Mouse (Mus musculus) hindbrain, embryonic 14.5 days (tissue): ENCODE data around the gene Adra1b. TPM values are rescaled to one million over a fixed set of nuclear protein-coding genes. Genes with fewer than 3 reads are reported as not detected.

ENCODE experiments used
- ATAC-seq: fragments of 200-750 bp; cut with Nextera tagmentation; 2 replicates; pipeline ENCODE4 v1.8.0; 2017; ENCODE audit warnings: moderate number of reproducible peaks, mild to moderate bottlenecking, moderate TSS enrichment, moderate library complexity; ENCODE audit not compliant: low FRiP score
- DNase-seq: peaks from one replicate; pipeline ENCODE4 v3.0.0-alpha.2; 2015; ENCODE audit warnings: low spot score
- H3K27ac ChIP-seq: fragments of 300-500 bp; sonication (generic); 2 replicates; pipeline ENCODE4 v1.5.1; 2014; ENCODE audit warnings: mild to moderate bottlenecking, moderate library complexity
- H3K27me3 ChIP-seq: fragments of 300-500 bp; sonication (generic); 2 replicates; pipeline ENCODE4 v1.6.1; 2014; ENCODE audit warnings: mild to moderate bottlenecking, low read length, mixed read lengths; ENCODE audit not compliant: control insufficient read depth, insufficient read depth
- H3K36me3 ChIP-seq: fragments of 300-500 bp; sonication (generic); replicated peaks from 2 replicates; pipeline ENCODE4 v1.6.1; 2014; ENCODE audit not compliant: control insufficient read depth, insufficient read depth
- H3K4me1 ChIP-seq: fragments of 300-500 bp; sonication (generic); replicated peaks from 2 replicates; pipeline ENCODE4 v1.6.1; 2014; ENCODE audit warnings: antibody characterized with exemption, low read length, mixed read lengths; ENCODE audit not compliant: control insufficient read depth, insufficient read depth
- H3K4me2 ChIP-seq: fragments of 300-500 bp; sonication (generic); replicated peaks from 2 replicates; pipeline ENCODE4 v1.6.1; 2014; ENCODE audit warnings: mild to moderate bottlenecking, moderate library complexity
- H3K4me3 ChIP-seq: fragments of 300-500 bp; sonication (generic); replicated peaks from 2 replicates; pipeline ENCODE4 v1.5.1; 2014; ENCODE audit warnings: mild to moderate bottlenecking, low read length
- H3K9ac ChIP-seq: fragments of 300-500 bp; sonication (generic); 2 replicates; pipeline ENCODE4 v1.6.1; 2014
- H3K9me3 ChIP-seq: fragments of 300-500 bp; sonication (generic); 2 replicates; pipeline ENCODE4 v1.6.1; 2016; ENCODE audit warnings: low read length; ENCODE audit not compliant: control insufficient read depth
- WGBS: fragments of 180-500 bp; shearing (Covaris S2); extraction: QIAGEN DNeasy Blood & Tissue Kit; methylation state at CpG from one replicate; pipeline ENCODE4 v1.1.7; 2014; 5-methylcytosine and 5-hydroxymethylcytosine counted together
- polyA plus RNA-seq: library from polyadenylated mRNA; unstranded; fragments of >200 nt; fragmentation: Nextera tagmentation; extraction: Ambion mirVana; gene quantifications from 2 replicates; pipeline ENCODE4 v1.2.1, GENCODE M21; 2014

Gene Adra1b
- 6.0 and 6.2 TPM in 2 replicates for polyA plus RNA-seq

DNA sequence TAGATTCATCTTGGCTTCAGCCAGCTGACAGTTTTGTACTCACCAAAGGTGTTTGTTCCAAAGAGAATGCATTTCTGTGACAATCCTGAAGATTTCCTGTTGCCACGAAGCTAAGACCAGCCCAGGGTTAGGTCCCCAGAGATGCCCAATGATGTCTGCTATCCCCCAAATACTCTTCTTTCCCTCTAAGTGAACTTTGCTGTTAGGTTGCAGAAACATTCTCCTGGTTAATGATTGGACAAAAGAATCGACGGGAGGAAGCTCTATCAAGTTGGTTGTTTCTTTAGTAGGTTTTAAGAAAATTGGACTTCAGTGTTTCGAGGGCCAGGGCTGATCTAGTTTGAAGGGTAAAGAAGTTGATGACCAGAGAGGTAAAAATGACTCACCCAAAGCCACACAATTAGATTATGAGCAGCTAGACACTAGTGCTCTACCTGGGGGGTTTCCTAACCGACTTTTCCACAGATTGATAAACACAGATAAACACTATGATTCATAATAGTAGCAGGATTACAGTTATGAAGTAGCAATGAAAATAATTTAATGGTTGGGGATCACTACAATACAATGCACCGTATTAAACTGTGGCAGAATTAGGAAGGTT, at the start of gene Adra1b:
Gene Adra1b (minus strand): TSS at position 160 of the 604 bp plus-strand sequence.
- Histone ChIP-seq H3K9me3 (no peaks in the 10 kb centered on the region), H3K9ac (no peak within 1 kb of the TSS), H3K4me1 (no peaks in the 10 kb centered on the region), H3K4me3 (no peak within 1 kb of the TSS), H3K27ac (no peak within 1 kb of the TSS), H3K36me3 (no peaks in the 10 kb centered on the region), H3K27me3 (no peaks in the 10 kb centered on the region), H3K4me2 (no peak within 1 kb of the TSS)
- WGBS = 80% methylated on average over 6 of the region's 6 CpGs
- no peak for ATAC-seq
- no peak for DNase-seq

DNA sequence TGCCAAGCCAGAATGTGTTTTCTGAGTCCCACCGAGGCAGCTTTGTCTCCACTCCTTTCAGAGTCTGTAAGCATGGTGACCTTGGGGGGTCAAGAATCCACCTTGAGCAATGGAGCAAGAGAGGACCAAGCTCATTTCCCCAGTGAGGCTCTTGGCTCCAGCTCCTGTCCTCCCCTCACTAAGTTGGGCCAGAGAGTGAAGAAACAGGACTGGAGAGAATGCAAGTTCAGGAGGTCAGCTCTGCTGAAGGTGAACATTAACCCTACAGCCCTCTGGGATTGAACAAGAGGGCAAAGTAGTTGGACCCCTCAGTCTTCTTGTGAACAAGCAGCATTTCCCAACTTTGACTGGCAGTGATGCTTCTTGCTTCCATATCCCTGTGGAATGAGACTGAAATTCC, 49.3 kb upstream of the Adra1b start:
- Histone ChIP-seq H3K27ac (no peak overlapping the region), H3K4me2 (no peak overlapping the region), H3K4me1 (no peaks in the 10 kb centered on the region), H3K9ac (no peak overlapping the region), H3K4me3 (no peak overlapping the region), H3K36me3 (no peaks in the 10 kb centered on the region), H3K9me3 (no peaks in the 10 kb centered on the region), H3K27me3 (no peaks in the 10 kb centered on the region)
- no peak for ATAC-seq
- WGBS = 75% methylated on average over 1 of the region's 1 CpGs
- DNase-seq = no peak

DNA sequence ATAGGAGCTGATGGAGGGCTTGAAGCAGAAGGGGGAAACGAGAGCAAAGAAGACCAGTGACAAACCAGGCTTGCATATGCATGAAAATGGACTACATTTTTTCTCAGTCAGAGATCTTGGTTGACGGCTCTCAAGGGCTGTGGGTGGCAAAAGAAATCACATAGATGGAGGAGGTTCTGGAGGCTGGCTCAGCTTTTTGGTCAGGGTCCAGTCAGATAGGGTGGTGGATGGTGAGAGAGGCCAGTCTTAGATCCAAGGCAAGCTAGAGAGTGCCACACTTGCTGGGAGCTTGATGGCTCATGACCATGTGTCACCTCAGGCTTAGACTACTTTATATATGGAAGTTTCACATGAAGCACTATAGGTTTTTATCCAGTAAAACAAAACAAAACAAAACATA, 42.8 kb upstream of the Adra1b start:
- Histone ChIP-seq H3K36me3 (no peaks in the 10 kb centered on the region), H3K27ac (no peak overlapping the region), H3K4me1 (no peaks in the 10 kb centered on the region), H3K27me3 (no peaks in the 10 kb centered on the region), H3K9ac (no peak overlapping the region), H3K9me3 (no peaks in the 10 kb centered on the region), H3K4me2 (no peak overlapping the region), H3K4me3 (no peak overlapping the region)
- ATAC-seq (no peak), DNase-seq (no peak)
- 74% methylated on average over 2 of the region's 2 CpGs for WGBS

DNA sequence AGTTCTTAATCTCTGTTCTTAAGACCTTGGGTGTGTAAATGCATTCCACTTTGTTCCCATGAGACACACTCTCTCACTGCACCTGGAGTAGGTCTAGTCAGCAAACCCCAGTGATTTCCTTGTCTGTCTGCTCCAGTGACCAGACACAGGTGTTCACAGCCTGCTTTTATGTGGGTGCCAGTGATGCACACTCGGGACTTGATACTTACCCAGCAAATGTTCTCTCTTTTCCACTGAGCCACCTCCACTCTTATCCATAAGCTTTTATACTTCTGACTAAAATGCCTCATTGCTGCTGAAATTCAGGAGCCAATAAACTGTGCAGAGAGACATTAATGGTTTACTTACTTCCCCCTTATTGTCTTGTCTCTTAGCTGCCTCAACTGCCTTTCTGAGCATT, 42.2 kb upstream of the Adra1b start:
- Histone ChIP-seq H3K27ac (no peak overlapping the region), H3K9ac (no peak overlapping the region), H3K4me2 (no peak overlapping the region), H3K9me3 (no peaks in the 10 kb centered on the region), H3K4me3 (no peak overlapping the region), H3K27me3 (no peaks in the 10 kb centered on the region), H3K36me3 (no peaks in the 10 kb centered on the region), H3K4me1 (no peaks in the 10 kb centered on the region)
- ATAC-seq = no peak
- no peak for DNase-seq
- 84% methylated on average over 1 of the region's 1 CpGs for WGBS

DNA sequence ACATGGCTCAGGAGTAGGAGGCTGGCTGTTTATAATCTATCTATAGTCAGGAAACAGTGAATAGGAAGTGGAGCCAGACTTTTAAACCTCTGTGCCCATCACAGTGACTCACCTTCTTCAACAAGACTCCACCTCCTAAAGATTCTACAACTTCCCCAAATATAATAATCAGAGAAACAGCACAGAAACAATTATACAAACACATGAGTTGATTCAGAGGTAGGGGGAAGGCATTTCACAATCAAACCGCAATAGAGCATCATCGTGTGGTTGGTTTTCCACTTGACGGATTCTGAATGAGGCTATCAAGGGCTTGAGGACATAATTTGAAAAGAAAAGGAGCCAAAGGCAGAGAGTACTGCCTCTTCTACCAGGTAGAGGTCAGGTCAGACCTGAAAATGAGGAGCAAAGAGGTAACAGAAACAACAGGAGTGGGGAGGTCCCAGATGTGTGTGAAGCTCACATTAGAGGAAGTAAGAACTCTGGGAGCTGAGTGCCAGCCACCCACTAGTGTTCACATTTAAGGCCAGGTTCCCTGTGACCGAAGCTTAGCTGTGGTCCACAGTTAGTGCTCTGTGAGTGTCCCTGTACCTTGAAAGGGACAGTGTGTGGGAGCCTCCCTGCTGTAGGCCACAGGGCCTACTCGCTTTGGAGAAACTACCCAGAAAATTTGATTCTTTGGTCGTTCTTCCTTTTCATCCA, 39.6 kb upstream of the Adra1b start:
- Histone ChIP-seq H3K4me3 (no peak overlapping the region), H3K4me1 (no peaks in the 10 kb centered on the region), H3K9me3 (no peaks in the 10 kb centered on the region), H3K27ac (no peak overlapping the region), H3K36me3 (no peaks in the 10 kb centered on the region), H3K9ac (no peak overlapping the region), H3K27me3 (no peaks in the 10 kb centered on the region), H3K4me2 (no peak overlapping the region)
- WGBS = 79% methylated on average over 6 of the region's 6 CpGs
- DNase-seq (no peak), ATAC-seq (no peak)

DNA sequence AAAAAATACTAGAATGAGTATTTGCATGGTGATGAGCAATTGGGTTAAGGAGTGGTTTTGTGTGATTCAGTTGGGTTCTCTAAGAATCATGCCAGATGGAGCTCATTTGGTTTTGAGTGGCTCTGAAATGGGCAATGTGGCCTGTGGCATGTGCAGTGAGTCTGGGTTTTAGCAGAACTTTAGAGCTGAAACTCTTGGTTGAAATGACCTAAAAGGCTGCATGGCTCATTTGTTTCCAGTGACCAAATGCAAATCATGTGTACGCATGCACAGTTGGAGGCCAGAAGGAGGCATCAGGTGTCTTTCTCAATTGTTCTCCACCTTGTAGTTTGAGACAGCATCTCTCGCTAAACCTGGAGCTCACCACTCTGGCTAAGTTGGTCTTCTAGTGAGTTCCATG, 35.0 kb upstream of the Adra1b start:
- Histone ChIP-seq H3K4me1 (no peaks in the 10 kb centered on the region), H3K4me2 (no peak overlapping the region), H3K27ac (no peak overlapping the region), H3K4me3 (no peak overlapping the region), H3K9ac (no peak overlapping the region), H3K27me3 (no peaks in the 10 kb centered on the region), H3K36me3 (no peaks in the 10 kb centered on the region), H3K9me3 (no peaks in the 10 kb centered on the region)
- 93% methylated on average over 2 of the region's 2 CpGs for WGBS
- ATAC-seq (no peak), DNase-seq (no peak)

DNA sequence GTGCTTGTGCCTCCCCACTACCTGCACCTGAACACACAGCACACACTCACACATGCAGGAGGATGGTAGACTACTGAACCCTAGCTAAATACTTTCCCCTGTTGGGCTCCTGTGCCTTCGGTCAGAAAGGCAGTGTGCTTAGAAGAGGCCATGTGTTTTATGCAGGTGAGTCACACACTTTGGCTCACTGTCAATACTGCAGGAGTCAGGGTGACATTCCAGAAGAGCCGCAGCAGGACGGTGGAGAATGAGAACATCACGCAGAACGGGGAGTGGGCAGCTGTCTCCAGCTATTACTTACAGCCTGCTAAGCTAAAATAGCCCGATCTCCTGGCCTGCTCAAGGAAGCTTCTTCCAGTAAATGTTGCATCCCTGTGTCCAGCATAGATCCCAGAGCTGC, 32.5 kb upstream of the Adra1b start:
- Histone ChIP-seq H3K4me2 (no peak overlapping the region), H3K4me3 (no peak overlapping the region), H3K27ac (no peak overlapping the region), H3K9ac (no peak overlapping the region), H3K4me1 (no peaks in the 10 kb centered on the region), H3K27me3 (no peaks in the 10 kb centered on the region), H3K36me3 (no peaks in the 10 kb centered on the region), H3K9me3 (no peaks in the 10 kb centered on the region)
- DNase-seq = no peak
- WGBS = 88% methylated on average over 6 of the region's 6 CpGs
- ATAC-seq = no peak

DNA sequence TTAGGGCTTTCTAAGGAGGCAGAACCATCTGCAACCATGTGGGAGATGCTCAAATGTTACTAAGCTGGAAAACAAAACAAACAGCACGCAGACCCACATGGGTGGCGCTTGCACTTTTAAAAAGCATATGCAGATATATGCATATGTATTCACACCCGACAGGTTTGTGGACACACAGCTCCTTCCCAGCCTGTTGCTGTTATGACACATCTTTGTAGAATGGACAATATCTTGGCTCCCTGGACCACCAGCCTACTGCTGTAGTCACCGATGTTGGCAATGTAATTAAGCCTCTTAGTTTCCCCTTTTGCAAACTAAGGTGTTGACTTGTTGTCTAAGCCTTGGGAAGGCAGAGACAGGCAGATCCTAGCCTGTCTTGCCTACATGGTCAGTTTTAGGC, 32.0 kb upstream of the Adra1b start:
- H3K4me2 ChIP-seq = no peak overlapping the region
- H3K27me3 ChIP-seq = no peaks in the 10 kb centered on the region
- no peak overlapping the region for H3K4me3 ChIP-seq
- no peak for ATAC-seq
- H3K36me3 ChIP-seq = no peaks in the 10 kb centered on the region
- no peak overlapping the region for H3K9ac ChIP-seq
- no peaks in the 10 kb centered on the region for H3K9me3 ChIP-seq
- H3K4me1 ChIP-seq = no peaks in the 10 kb centered on the region
- 96% methylated on average over 4 of the region's 4 CpGs for WGBS
- no peak overlapping the region for H3K27ac ChIP-seq
- no peak for DNase-seq

DNA sequence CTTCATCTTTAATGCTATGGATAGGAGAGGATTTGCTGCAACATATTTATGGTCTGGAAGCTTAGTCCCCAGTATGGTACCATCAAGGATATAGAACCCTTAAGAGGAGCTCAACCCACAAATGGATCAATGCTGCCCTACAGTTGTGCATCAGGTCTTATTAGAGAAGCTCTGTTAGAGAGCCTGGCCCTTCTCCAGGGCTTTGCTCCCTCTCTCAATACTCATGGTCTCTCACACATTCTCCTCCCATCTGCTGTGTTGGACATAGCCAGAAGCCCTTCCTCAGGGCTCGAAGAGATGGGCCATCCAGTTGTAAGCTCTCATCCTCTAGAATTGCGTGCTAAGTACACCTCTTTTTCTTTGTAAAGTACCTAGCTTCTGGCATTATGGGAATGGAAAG, 29.2 kb upstream of the Adra1b start:
- ATAC-seq = no peak
- no peak overlapping the region for H3K4me3 ChIP-seq
- H3K36me3 ChIP-seq = no peaks in the 10 kb centered on the region
- no peak overlapping the region for H3K27ac ChIP-seq
- H3K9me3 ChIP-seq = no peaks in the 10 kb centered on the region
- no peaks in the 10 kb centered on the region for H3K4me1 ChIP-seq
- no peaks in the 10 kb centered on the region for H3K27me3 ChIP-seq
- no peak overlapping the region for H3K9ac ChIP-seq
- WGBS = 89% methylated on average over 2 of the region's 2 CpGs
- no peak for DNase-seq
- no peak overlapping the region for H3K4me2 ChIP-seq
